Mouse (Mus musculus): Measurements from ENCODE around the gene Lrrc15.

- TF ChIP-seq CTCF (IDR thresholded peaks at IDR 0.05; ENCODE audit: borderline replicate concordance, extremely low read depth, insufficient read depth, insufficient read length): no peak
- TF ChIP-seq POLR2A (IDR thresholded peaks at IDR 0.05; ENCODE audit: borderline replicate concordance, extremely low read depth, insufficient read depth, insufficient read length, poor library complexity, severe bottlenecking): no peak
Observed at GRCm38 (mm10) chr16:30221161-30221782, 61.8 kb downstream of the Lrrc15 start.

Data from brain, embryonic 14.5 days (tissue).